Mouse (Mus musculus): ENCODE results near the gene Hist1h1e. TPM values are rescaled to one million over a fixed set of nuclear protein-coding genes. Genes with fewer than 3 reads are reported as not detected.

The Hist1h1e gene
- 319 to 416 TPM (median 354 TPM) in 4 replicates for total RNA-seq (2023; ENCODE audit: inconsistent age)

DNA sequence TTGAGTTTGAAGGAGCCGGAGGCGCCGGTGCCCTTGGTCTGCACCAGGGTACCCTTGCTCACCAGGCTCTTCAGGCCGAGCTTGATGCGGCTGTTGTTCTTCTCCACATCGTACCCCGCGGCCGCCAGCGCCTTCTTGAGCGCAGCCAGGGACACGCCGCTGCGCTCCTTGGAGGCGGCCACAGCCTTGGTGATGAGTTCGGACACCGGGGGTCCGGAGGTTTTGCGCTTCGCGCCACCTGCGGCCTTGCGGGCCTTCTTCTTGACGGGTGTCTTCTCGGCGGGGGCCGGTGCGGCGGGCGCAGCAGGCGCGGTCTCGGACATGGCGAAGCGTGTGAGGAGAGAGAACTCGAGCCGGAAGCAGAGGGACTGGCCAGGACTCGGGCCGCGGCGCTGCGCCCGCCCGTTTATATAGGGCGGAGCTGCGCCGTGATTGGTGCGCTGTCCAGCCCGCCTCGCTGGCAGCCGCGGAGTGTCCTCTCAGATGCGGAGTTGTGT, at the start of gene Hist1h1e:
Gene Hist1h1e (minus strand): TSS at position 384 of the 497 bp plus-strand sequence.

DNA sequence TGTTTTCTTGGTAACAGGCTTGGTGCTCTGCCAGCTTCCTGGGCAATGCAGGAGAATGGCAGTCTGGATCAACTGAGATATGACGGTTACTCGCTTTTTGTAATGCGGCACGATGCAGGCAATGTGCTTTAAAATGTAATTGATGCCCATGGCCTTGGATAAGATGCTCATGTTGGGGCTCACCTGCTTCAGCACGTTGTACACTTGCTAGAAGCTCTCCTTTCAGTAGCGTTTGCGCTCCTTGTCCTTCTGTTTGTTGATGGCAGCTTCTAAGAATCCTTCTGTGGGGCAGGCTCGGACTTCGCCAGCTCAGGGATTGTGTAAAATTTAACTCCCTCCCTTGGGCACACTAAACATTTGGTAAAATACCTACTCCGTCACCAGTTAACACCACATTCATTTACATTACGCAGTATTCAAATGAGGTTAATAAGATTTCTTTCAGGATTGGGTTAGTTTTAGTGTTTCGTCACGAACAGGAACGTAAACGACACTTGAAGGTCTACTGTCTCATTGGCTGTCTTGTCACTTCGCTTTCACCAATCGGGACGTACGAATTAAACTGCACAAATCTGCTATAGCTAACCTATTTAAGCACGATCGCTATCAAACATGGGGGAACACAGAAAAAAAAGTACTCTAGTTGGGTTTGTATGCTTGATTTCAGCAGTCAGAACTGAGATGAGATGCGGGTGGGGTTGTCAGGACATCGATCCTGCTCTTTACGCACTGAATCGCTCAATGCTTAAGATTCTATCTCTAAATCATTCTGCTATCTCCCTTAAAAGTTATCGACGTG, 1.4 kb downstream of the Hist1h1e start, which contains the start of gene Hist1h2be:
Gene Hist1h2be (minus strand): TSS at position 392 of the 799 bp plus-strand sequence.

DNA sequence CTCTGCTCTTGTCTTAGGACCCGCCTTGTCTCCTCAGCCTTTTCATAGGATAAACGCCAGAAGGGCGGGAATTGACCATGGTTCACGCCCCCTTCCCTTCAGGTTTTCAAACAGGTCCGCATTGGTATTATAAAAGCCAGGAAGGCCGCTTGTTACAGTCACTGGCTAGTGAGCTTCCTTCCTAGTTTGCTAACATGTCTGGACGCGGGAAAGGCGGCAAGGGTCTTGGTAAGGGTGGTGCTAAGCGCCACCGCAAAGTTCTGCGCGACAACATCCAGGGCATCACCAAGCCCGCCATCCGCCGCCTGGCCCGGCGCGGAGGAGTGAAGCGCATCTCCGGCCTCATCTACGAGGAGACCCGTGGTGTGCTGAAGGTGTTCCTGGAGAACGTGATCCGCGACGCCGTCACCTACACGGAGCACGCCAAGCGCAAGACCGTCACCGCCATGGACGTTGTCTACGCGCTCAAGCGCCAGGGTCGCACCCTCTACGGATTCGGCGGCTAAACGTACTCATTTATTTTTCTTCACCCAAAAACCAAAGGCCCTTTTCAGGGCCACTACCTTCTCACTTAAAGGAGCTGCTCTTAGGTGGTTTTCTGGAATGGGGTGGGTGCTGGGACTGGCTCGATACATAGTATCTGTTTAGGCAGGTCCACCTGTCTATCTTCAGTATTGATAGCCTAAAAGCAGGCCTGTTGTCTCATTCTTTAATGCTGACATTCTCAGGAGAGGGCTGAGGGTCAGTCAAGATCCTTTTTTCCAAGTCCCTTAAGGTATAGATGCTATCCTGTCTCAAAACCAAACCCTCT, 40.7 kb downstream of the Hist1h1e start, which contains the start of gene Hist1h4d:
Gene Hist1h4d (plus strand): TSS at position 191 of the 811 bp plus-strand sequence.

DNA sequence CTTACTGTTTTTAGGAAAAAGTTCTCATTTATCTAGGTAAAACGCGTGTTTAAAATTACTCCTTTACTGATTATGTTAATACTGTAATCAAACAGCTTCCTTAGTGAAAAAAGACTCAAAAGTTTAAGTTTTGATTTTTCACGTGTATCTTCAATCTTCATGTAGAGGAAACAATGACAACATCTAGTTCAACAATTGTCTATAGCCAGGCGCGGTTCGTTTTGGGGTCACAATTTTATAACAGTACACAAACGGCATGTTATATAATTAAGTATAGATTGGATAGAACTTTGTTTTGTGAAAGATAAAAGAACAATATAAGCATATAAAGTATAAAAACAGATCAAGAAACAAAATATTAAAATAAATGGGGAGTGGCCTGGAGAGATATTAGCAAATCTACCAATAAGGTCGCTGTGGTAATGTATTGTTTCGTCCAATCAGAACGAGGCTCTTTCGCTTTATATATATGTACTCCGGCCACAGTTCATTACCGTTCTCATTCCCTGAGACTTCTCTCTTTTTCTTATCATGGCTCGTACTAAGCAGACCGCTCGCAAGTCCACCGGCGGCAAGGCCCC, 47.0 kb downstream of the Hist1h1e start, which contains the start of gene Hist1h3d:
Gene Hist1h3d (plus strand): TSS at position 493 of the 581 bp plus-strand sequence.

DNA sequence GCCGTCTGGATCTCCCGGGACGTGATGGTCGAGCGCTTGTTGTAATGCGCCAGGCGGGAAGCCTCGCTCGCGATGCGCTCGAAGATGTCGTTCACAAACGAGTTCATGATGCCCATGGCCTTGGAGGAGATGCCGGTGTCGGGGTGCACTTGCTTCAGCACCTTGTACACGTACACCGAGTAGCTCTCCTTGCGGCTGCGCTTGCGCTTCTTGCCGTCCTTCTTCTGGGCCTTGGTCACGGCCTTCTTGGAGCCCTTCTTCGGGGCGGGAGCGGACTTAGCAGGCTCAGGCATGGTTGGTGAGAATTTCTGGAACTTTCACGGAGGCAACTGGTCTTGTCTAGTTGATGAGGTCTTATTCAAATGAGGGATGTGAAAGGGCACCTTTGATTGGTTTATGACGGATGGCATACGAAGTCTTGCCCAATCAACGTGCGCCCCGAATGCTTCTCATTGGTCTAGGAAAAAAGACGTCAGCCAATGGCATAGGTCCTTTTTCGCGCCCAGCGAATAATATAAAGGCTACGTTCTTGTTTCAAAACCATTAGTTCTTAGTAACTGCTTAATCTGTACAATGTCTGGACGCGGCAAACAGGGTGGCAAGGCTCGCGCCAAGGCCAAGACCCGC, 48.3 kb downstream of the Hist1h1e start, which contains the start of the genes Hist1h2bf and Hist1h2ad:
Gene Hist1h2bf (minus strand): TSS at position 299 of the 627 bp plus-strand sequence.
Gene Hist1h2ad (plus strand): TSS at position 484 of the 627 bp plus-strand sequence.

DNA sequence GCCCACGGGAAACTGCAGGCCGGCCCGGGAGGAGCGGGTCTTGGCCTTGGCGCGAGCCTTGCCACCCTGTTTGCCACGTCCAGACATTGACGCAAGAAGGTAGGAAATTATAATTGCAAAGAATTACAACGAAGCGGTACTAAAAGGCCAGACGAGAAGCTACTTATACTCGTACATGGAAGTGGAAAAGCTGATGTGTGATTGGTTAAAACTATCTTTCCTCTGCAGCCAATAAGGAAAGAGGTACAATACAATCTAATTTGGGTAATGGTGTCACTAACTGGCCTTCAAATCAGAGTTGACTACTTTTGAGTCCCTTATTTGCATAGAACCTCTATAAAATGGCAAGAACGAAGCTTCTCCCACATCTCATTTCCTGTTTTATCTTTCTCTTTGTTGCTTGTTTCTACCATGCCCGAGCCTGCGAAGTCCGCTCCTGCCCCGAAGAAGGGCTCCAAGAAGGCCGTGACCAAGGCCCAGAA, 51.3 kb downstream of the Hist1h1e start, which contains the start of the genes Hist1h2ae and Hist1h2bg:
Gene Hist1h2ae (minus strand): TSS at position 199 of the 482 bp plus-strand sequence.
Gene Hist1h2bg (plus strand): TSS at position 375 of the 482 bp plus-strand sequence.

Other genes starting within 250 kb of the Hist1h1e start
- gene Abt1, start 198.7 kb downstream of the Hist1h1e start, total RNA-seq (2023; ENCODE audit: inconsistent age), result 17.4 to 19.6 TPM (median 18.5 TPM) in 4 replicates
- not detected in 4 replicates for gene Btn1a1, start 156.7 kb downstream of the Hist1h1e start, total RNA-seq (2023; ENCODE audit: inconsistent age)
- 0.61 to 1.7 TPM (median 1.6 TPM) in 3 of 4 replicates, not detected in the other for gene Btn2a2, start 133.7 kb downstream of the Hist1h1e start, total RNA-seq (2023; ENCODE audit: inconsistent age)
- 380 to 493 TPM (median 419 TPM) in 4 replicates for gene Hist1h4h, start 91.5 kb downstream of the Hist1h1e start, total RNA-seq (2023; ENCODE audit: inconsistent age)
- 18.4 to 42.2 TPM (median 32.0 TPM) in 4 replicates for gene Hist1h2af, start 88.7 kb downstream of the Hist1h1e start, total RNA-seq (2023; ENCODE audit: inconsistent age)
- 5.1 to 15.0 TPM (median 8.0 TPM) in 4 replicates for gene Hist1h3g, start 87.1 kb downstream of the Hist1h1e start, total RNA-seq (2023; ENCODE audit: inconsistent age)
- gene Hist1h2bh, start 79.2 kb downstream of the Hist1h1e start, total RNA-seq (2023; ENCODE audit: inconsistent age), result 11.3 to 16.6 TPM (median 13.7 TPM) in 4 replicates
- gene Hist1h3f, start 78.5 kb downstream of the Hist1h1e start, total RNA-seq (2023; ENCODE audit: inconsistent age), result 123 to 144 TPM (median 124 TPM) in 4 replicates
- gene Hist1h4f, start 70.9 kb downstream of the Hist1h1e start, total RNA-seq (2023; ENCODE audit: inconsistent age), result 90.4 to 98.1 TPM (median 92.8 TPM) in 4 replicates
- 25.4 to 29.9 TPM (median 27.1 TPM) in 4 replicates for gene Hist1h1d, start 69.3 kb downstream of the Hist1h1e start, total RNA-seq (2023; ENCODE audit: inconsistent age)
- gene Hist1h3e, start 60.2 kb downstream of the Hist1h1e start, total RNA-seq (2023; ENCODE audit: inconsistent age), result 304 to 393 TPM (median 327 TPM) in 4 replicates
- gene Hist1h2ae, start 51.3 kb downstream of the Hist1h1e start, total RNA-seq (2023; ENCODE audit: inconsistent age), result 14.4 to 36.0 TPM (median 25.7 TPM) in 4 replicates
- 482 to 521 TPM (median 495 TPM) in 4 replicates for gene Hist1h2bg, start 51.2 kb downstream of the Hist1h1e start, total RNA-seq (2023; ENCODE audit: inconsistent age)
- gene Hist1h2bf, start 48.4 kb downstream of the Hist1h1e start, total RNA-seq (2023; ENCODE audit: inconsistent age), result 216 to 268 TPM (median 252 TPM) in 4 replicates
- gene Hist1h2ad, start 48.2 kb downstream of the Hist1h1e start, total RNA-seq (2023; ENCODE audit: inconsistent age), result 41.9 to 71.0 TPM (median 49.4 TPM) in 4 replicates
- 32.2 to 49.8 TPM (median 35.5 TPM) in 4 replicates for gene Hist1h3d, start 46.8 kb downstream of the Hist1h1e start, total RNA-seq (2023; ENCODE audit: inconsistent age)
- gene Hist1h4d, start 41.0 kb downstream of the Hist1h1e start, total RNA-seq (2023; ENCODE audit: inconsistent age), result 154 to 204 TPM (median 177 TPM) in 4 replicates
- gene Hist1h2be, start 1.4 kb downstream of the Hist1h1e start, total RNA-seq (2023; ENCODE audit: inconsistent age), result 30.3 to 38.2 TPM (median 33.1 TPM) in 4 replicates
- 10.0 to 14.4 TPM (median 11.1 TPM) in 4 replicates for gene Hist1h2ac, start 61.4 kb upstream of the Hist1h1e start, total RNA-seq (2023; ENCODE audit: inconsistent age)
- 19.7 to 31.0 TPM (median 21.7 TPM) in 4 replicates for gene Hist1h2bc, start 61.6 kb upstream of the Hist1h1e start, total RNA-seq (2023; ENCODE audit: inconsistent age)
- gene Hist1h1t, start 73.3 kb upstream of the Hist1h1e start, total RNA-seq (2023; ENCODE audit: inconsistent age), result 0.77 to 1.4 TPM (median 1.1 TPM) in 3 of 4 replicates, not detected in the other
- gene Hist1h4c, start 75.9 kb upstream of the Hist1h1e start, total RNA-seq (2023; ENCODE audit: inconsistent age), result 186 to 254 TPM (median 213 TPM) in 4 replicates
- 0.69 to 2.2 TPM (median 1.4 TPM) in 4 replicates for gene Hfe, start 88.3 kb upstream of the Hist1h1e start, total RNA-seq (2023; ENCODE audit: inconsistent age)
- gene Hist1h1c, start 116.2 kb upstream of the Hist1h1e start, total RNA-seq (2023; ENCODE audit: inconsistent age), result 908 to 1,217 TPM (median 961 TPM) in 4 replicates
- gene Hist1h3c, start 123.0 kb upstream of the Hist1h1e start, total RNA-seq (2023; ENCODE audit: inconsistent age), result 12.3 to 17.5 TPM (median 15.7 TPM) in 4 replicates
- 71.4 to 93.9 TPM (median 80.8 TPM) in 4 replicates for gene Hist1h2bb, start 124.2 kb upstream of the Hist1h1e start, total RNA-seq (2023; ENCODE audit: inconsistent age)
- 70.2 to 102 TPM (median 85.3 TPM) in 4 replicates for gene Hist1h2ab, start 128.6 kb upstream of the Hist1h1e start, total RNA-seq (2023; ENCODE audit: inconsistent age)
- 58.2 to 88.1 TPM (median 67.4 TPM) in 4 replicates for gene Hist1h3b, start 129.7 kb upstream of the Hist1h1e start, total RNA-seq (2023; ENCODE audit: inconsistent age)
- 102 to 129 TPM (median 105 TPM) in 4 replicates for gene Hist1h4b, start 134.5 kb upstream of the Hist1h1e start, total RNA-seq (2023; ENCODE audit: inconsistent age)
- 166 to 182 TPM (median 176 TPM) in 4 replicates for gene Hist1h4a, start 138.7 kb upstream of the Hist1h1e start, total RNA-seq (2023; ENCODE audit: inconsistent age)
- 384 to 431 TPM (median 397 TPM) in 4 replicates for gene Hist1h3a, start 139.8 kb upstream of the Hist1h1e start, total RNA-seq (2023; ENCODE audit: inconsistent age)
- gene Hist1h1a, start 141.1 kb upstream of the Hist1h1e start, total RNA-seq (2023; ENCODE audit: inconsistent age), result 34.9 to 57.5 TPM (median 37.6 TPM) in 4 replicates
- gene Trim38, start 147.4 kb upstream of the Hist1h1e start, total RNA-seq (2023; ENCODE audit: inconsistent age), result not detected in 4 replicates
- gene Slc17a2, start 184.4 kb upstream of the Hist1h1e start, total RNA-seq (2023; ENCODE audit: inconsistent age), result not detected in 4 replicates
- gene Slc17a3, start 216.9 kb upstream of the Hist1h1e start, total RNA-seq (2023; ENCODE audit: inconsistent age), result not detected in 4 replicates
- gene Slc17a1, start 245.2 kb upstream of the Hist1h1e start, total RNA-seq (2023; ENCODE audit: inconsistent age), result not detected in 4 replicates

All from B cell, adult (primary cell).